Mouse (Mus musculus) ES-Bruce4 (cell line): ENCODE measurements around the gene Plxnb1.

Experiments
- CTCF ChIP-seq: IDR thresholded peaks from one replicate; pipeline ENCODE4 v1.8.1; 2011; ENCODE audit warnings: low read depth, low read length
- EP300 ChIP-seq: IDR thresholded peaks from 2 replicates; pipeline ENCODE4 v1.6.1; 2011; ENCODE audit warnings: low read depth, low read length; ENCODE audit not compliant: insufficient read depth

DNA sequence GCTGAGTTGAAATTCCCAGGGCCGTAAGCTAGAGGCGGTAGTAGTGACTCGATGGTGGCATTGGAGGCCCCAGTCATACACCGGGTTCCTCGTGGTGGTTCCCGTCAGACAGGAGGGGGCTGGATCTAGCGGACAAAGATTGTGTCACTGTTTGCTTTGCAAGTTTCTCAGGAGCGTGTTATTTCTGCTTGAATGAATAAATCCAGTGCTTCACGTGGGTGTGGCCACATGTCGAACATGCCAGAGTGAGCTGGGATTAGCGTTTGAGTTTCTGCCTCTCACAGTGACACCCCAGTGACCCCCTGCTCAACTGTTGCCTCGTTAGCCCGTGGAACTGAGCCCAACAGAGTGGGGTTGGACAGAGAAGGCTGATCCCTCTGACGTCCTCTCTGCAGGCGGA lies 4.7 kb upstream of the Plxnb1 start:
- TF ChIP-seq CTCF = no peak
- TF ChIP-seq EP300 = no peak
